Mouse (Mus musculus): ENCODE results near the gene Olfr641. TPM values are rescaled to one million over a fixed set of nuclear protein-coding genes. Genes with fewer than 3 reads are reported as not detected.

The Olfr641 gene
- total RNA-seq (2023): not detected

DNA sequence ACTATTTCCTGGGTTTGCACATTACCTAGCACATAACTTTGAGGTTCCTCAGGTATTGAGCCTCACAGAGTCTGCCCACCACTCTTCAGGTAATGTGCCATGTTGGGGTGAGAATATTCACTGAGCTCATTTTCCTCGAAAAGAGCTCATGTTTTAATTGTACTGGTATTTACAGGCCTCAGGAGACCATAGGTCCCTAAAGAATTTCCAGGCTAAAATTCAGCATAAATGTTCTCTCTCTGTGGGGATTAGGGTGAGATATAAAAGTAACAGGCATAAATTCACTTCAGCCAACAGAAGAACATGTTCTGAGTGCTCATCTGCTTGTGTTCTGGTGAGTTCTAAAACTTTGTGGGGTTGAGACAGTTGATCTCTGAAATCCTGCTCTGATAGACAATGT lies at the start of gene Olfr641:
Gene Olfr641 (plus strand): TSS at position 301 of the 400 bp plus-strand sequence.

DNA sequence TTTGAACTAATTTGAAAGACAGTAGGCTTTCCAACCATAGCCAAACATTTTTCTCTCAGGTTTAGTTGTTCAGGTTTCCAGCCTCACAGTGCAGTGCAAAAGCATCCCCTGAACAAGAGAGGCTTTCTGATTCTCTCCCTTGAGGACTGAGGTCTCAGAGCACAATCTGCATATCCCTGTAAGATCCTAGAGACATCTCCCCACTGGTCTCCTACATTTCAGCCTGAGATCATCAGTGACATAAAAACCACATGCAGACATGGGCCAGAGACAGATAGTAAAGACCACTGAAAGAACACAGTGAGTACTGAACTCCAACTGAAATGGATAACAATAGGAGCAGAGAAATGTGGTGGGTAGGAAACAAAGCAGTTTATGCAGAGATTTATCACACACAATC lies 36.8 kb upstream of the Olfr641 start, which contains the start of gene Olfr638:
Gene Olfr638 (plus strand): TSS at position 301 of the 400 bp plus-strand sequence.

DNA sequence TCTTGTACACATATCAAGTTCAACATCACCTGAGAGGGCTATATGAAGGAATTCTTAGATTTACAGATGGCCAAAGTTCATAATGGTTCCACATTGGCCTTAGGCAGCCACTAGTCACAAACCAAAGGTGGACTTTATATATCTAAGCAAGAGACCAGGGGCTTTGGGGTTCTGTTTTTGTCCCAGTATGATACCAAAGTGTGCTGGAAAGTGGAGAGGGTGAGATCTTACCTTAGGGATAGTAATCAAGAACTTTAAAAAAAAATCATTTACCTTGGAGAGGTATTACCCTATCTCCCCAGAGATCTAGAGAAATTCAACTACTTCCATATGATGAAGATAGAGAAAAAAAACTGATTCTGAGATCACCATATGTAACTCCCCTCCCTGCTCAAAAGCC lies 18.0 kb upstream of the Olfr641 start, which contains the start of gene Olfr639:
Gene Olfr639 (minus strand): TSS at position 101 of the 400 bp plus-strand sequence.

GRCm38 (mm10) chr7:104025473-104025872 lies 9.8 kb upstream of the Olfr641 start, which contains the start of gene Olfr640:
TSS of gene Olfr640 (minus strand) at chr7:104025573.

GRCm38 (mm10) chr7:104052566-104052965 lies 17.3 kb downstream of the Olfr641 start, which contains the start of gene Olfr642:
TSS of gene Olfr642 (minus strand) at chr7:104052666.

GRCm38 (mm10) chr7:104061345-104061744 lies 26.1 kb downstream of the Olfr641 start, which contains the start of gene 4930516K23Rik:
TSS of gene 4930516K23Rik (minus strand) at chr7:104061445.

GRCm38 (mm10) chr7:104071769-104072168 lies 36.5 kb downstream of the Olfr641 start, which contains the start of gene Olfr644:
TSS of gene Olfr644 (minus strand) at chr7:104071869.

GRCm38 (mm10) chr7:104085365-104085764 lies 50.1 kb downstream of the Olfr641 start, which contains the start of gene Olfr645:
TSS of gene Olfr645 (minus strand) at chr7:104085465.

Other genes with a start within 250 kb of the Olfr641 start
- gene Olfr67, start 243.6 kb upstream of the Olfr641 start, total RNA-seq (2023): not detected
- 1 to 10 TPM; 2.3 to 5.7 TPM for gene Hbb-bt, start 221.4 kb upstream of the Olfr641 start, total RNA-seq (2023)
- 10 to 100 TPM; 12.5 to 53.2 TPM for gene Hbb-bs, start 207.3 kb upstream of the Olfr641 start, total RNA-seq (2023)
- gene Hbb-bh2, start 194.9 kb upstream of the Olfr641 start, total RNA-seq (2023): not detected
- not detected for gene Hbb-bh1, start 192.3 kb upstream of the Olfr641 start, total RNA-seq (2023)
- not detected for gene Hbb-y, start 182.2 kb upstream of the Olfr641 start, total RNA-seq (2023)
- gene Olfr66, start 149.2 kb upstream of the Olfr641 start, total RNA-seq (2023): not detected
- gene Olfr64, start 141.0 kb upstream of the Olfr641 start, total RNA-seq (2023): not detected
- gene Olfr65, start 132.0 kb upstream of the Olfr641 start, total RNA-seq (2023): not detected
- gene Olfr631, start 106.6 kb upstream of the Olfr641 start, total RNA-seq (2023): not detected
- gene Olfr632, start 101.1 kb upstream of the Olfr641 start, total RNA-seq (2023): not detected
- not detected for gene Olfr633, start 91.0 kb upstream of the Olfr641 start, total RNA-seq (2023)
- gene Olfr635, start 64.3 kb upstream of the Olfr641 start, total RNA-seq (2023): not detected
- not detected for gene Olfr638, start 36.7 kb upstream of the Olfr641 start, total RNA-seq (2023)
- gene Olfr639, start 18.1 kb upstream of the Olfr641 start, total RNA-seq (2023): under 1 TPM; 0.09 to 0.12 TPM
- gene Olfr640, start 9.9 kb upstream of the Olfr641 start, total RNA-seq (2023): not detected
- gene Olfr642, start 17.2 kb downstream of the Olfr641 start, total RNA-seq (2023): not detected
- gene 4930516K23Rik, start 26.0 kb downstream of the Olfr641 start, total RNA-seq (2023): not detected
- not detected for gene Olfr644, start 36.4 kb downstream of the Olfr641 start, total RNA-seq (2023)
- not detected for gene Olfr645, start 50.0 kb downstream of the Olfr641 start, total RNA-seq (2023)
- not detected for gene Olfr646, start 69.4 kb downstream of the Olfr641 start, total RNA-seq (2023)
- gene Ubqln5, start 94.4 kb downstream of the Olfr641 start, total RNA-seq (2023): not detected
- gene Olfr643, start 102.0 kb downstream of the Olfr641 start, total RNA-seq (2023): not detected
- gene Ubqln3, start 107.8 kb downstream of the Olfr641 start, total RNA-seq (2023): not detected
- not detected for gene Ubqlnl, start 115.1 kb downstream of the Olfr641 start, total RNA-seq (2023)
- gene Olfm5, start 129.4 kb downstream of the Olfr641 start, total RNA-seq (2023): not detected
- gene Olfr648, start 147.9 kb downstream of the Olfr641 start, total RNA-seq (2023): not detected
- not detected for gene Olfr649, start 160.5 kb downstream of the Olfr641 start, total RNA-seq (2023)
- gene Trim6, start 183.3 kb downstream of the Olfr641 start, total RNA-seq (2023): not detected
- 10 to 100 TPM; 26.0 to 33.9 TPM for gene Trim34a, start 209.0 kb downstream of the Olfr641 start, total RNA-seq (2023)

Data from T-cell, adult 66 days (primary cell).